Mouse (Mus musculus): ENCODE data around the gene Cdc42bpb. TPM values are rescaled to one million over a fixed set of nuclear protein-coding genes. Genes with fewer than 3 reads are reported as not detected.

Gene Cdc42bpb
- polyA plus RNA-seq, 1 experiment: 250 TPM

GRCm38 (mm10) chr12:111250116-111250515 is 127.4 kb downstream of the Cdc42bpb start:
- TF ChIP-seq CTCF (IDR thresholded peaks at IDR 0.05; ENCODE audit: borderline replicate concordance, extremely low read depth, insufficient read depth, insufficient read length) (no peak), POLR2A (IDR thresholded peaks at IDR 0.05; ENCODE audit: borderline replicate concordance, extremely low read depth, insufficient read depth, insufficient read length, poor library complexity, severe bottlenecking) (no peak)
- no peak for DNase-seq (ENCODE audit: low read depth)

- no peak for TF ChIP-seq CTCF (IDR thresholded peaks at IDR 0.05; ENCODE audit: borderline replicate concordance, extremely low read depth, insufficient read depth, insufficient read length)
- no peak for TF ChIP-seq POLR2A (IDR thresholded peaks at IDR 0.05; ENCODE audit: borderline replicate concordance, extremely low read depth, insufficient read depth, insufficient read length, poor library complexity, severe bottlenecking)
- no peak for DNase-seq (ENCODE audit: low read depth)
Measured at GRCm38 (mm10) chr12:111249095-111249494, 128.4 kb downstream of the Cdc42bpb start.

- DNase-seq (ENCODE audit: low read depth): no peak
- no peak for TF ChIP-seq POLR2A (IDR thresholded peaks at IDR 0.05; ENCODE audit: borderline replicate concordance, extremely low read depth, insufficient read depth, insufficient read length, poor library complexity, severe bottlenecking)
- no peak for TF ChIP-seq CTCF (IDR thresholded peaks at IDR 0.05; ENCODE audit: borderline replicate concordance, extremely low read depth, insufficient read depth, insufficient read length)
Measured at GRCm38 (mm10) chr12:111246808-111247464, 130.6 kb downstream of the Cdc42bpb start.

GRCm38 (mm10) chr12:111245070-111245469 is 132.4 kb downstream of the Cdc42bpb start:
- TF ChIP-seq POLR2A (IDR thresholded peaks at IDR 0.05; ENCODE audit: borderline replicate concordance, extremely low read depth, insufficient read depth, insufficient read length, poor library complexity, severe bottlenecking) (no peak), CTCF (IDR thresholded peaks at IDR 0.05; ENCODE audit: borderline replicate concordance, extremely low read depth, insufficient read depth, insufficient read length) (no peak)
- no peak for DNase-seq (ENCODE audit: low read depth)

- TF ChIP-seq POLR2A (IDR thresholded peaks at IDR 0.05; ENCODE audit: borderline replicate concordance, extremely low read depth, insufficient read depth, insufficient read length, poor library complexity, severe bottlenecking) (no peak), CTCF (IDR thresholded peaks at IDR 0.05; ENCODE audit: borderline replicate concordance, extremely low read depth, insufficient read depth, insufficient read length) (no peak)
- DNase-seq (ENCODE audit: low read depth): no peak
Measured at GRCm38 (mm10) chr12:111243733-111244132, 133.8 kb downstream of the Cdc42bpb start.

Other genes starting within 250 kb of the Cdc42bpb start
- gene Traf3, start 211.3 kb downstream of the Cdc42bpb start, polyA plus RNA-seq (2012; rRNA removed): 33.3 and 43.8 TPM in 2 replicates
- 0.20 and 0.29 TPM in 2 replicates for gene 4930595D18Rik, start 193.2 kb downstream of the Cdc42bpb start, polyA plus RNA-seq (2012; rRNA removed)
- 6.7 and 7.9 TPM in 2 replicates for gene Amn, start 106.6 kb downstream of the Cdc42bpb start, polyA plus RNA-seq (2012; rRNA removed)
- 0.46 and 0.93 TPM in 2 replicates for gene Lbhd2, start 29.1 kb upstream of the Cdc42bpb start, polyA plus RNA-seq (2012; rRNA removed)
- gene Exoc3l4, start 39.3 kb upstream of the Cdc42bpb start, polyA plus RNA-seq (2012; rRNA removed): 3.5 and 3.9 TPM in 2 replicates
- gene Tnfaip2, start 64.8 kb upstream of the Cdc42bpb start, polyA plus RNA-seq (2012; rRNA removed): 1.6 and 1.7 TPM in 2 replicates
- 2.3 and 2.7 TPM in 2 replicates for gene Gm266, start 108.1 kb upstream of the Cdc42bpb start, polyA plus RNA-seq (2012; rRNA removed)
- 147 and 167 TPM in 2 replicates for gene Eif5, start 160.3 kb upstream of the Cdc42bpb start, polyA plus RNA-seq (2012; rRNA removed)
- gene Mark3, start 196.8 kb upstream of the Cdc42bpb start, polyA plus RNA-seq (2012; rRNA removed): 100 and 112 TPM in 2 replicates

All from brain, embryonic 14.5 days (tissue).